Mouse (Mus musculus): ENCODE results near the gene Carhsp1. TPM values are rescaled to one million over a fixed set of nuclear protein-coding genes. Genes with fewer than 3 reads are reported as not detected.

The Carhsp1 gene
- polyA plus RNA-seq, 1 experiment, result 8.5 TPM

- Histone ChIP-seq H3K4me3 (replicated peaks) (no peak overlapping the region), H3K4me1 (peaks cover 86% of the 10 kb centered on the region), H3K36me3 (replicated peaks; ENCODE audit: low read length) (peaks cover 32% of the 10 kb centered on the region), H3K27me3 (replicated peaks) (peaks cover 22% of the 10 kb centered on the region), H3K9me3 (no peaks in the 10 kb centered on the region)
- TF ChIP-seq GATA1 (IDR thresholded peaks at IDR 0.05; ENCODE audit: borderline replicate concordance, low read length) (no peak), FLI1 (IDR thresholded peaks at IDR 0.05; ENCODE audit: low read length) (no peak)
These were observed 4.1 kb downstream of the Carhsp1 start for GRCm38 (mm10) chr16:8667814-8668213.

GRCm38 (mm10) chr16:8667261-8667660 lies 4.7 kb downstream of the Carhsp1 start:
- H3K4me1 ChIP-seq, result peaks cover 86% of the 10 kb centered on the region

GRCm38 (mm10) chr16:8666452-8666851 lies 5.5 kb downstream of the Carhsp1 start:
- H3K36me3 ChIP-seq (replicated peaks; ENCODE audit: low read length), result peaks cover 46% of the 10 kb centered on the region
- H3K9me3 ChIP-seq, result no peaks in the 10 kb centered on the region
- peaks cover 19% of the 10 kb centered on the region for H3K27me3 ChIP-seq (replicated peaks)
- no peak for TF ChIP-seq FLI1 (IDR thresholded peaks at IDR 0.05; ENCODE audit: low read length)
- no peak for TF ChIP-seq GATA1 (IDR thresholded peaks at IDR 0.05; ENCODE audit: borderline replicate concordance, low read length)
- H3K4me3 ChIP-seq (replicated peaks), result no peak overlapping the region
- peaks cover 86% of the 10 kb centered on the region for H3K4me1 ChIP-seq

More at GRCm38 (mm10) chr16:8667261-8667660, 4.7 kb downstream of the Carhsp1 start:
- Histone ChIP-seq H3K4me3 (replicated peaks) (peak overlapping the region; percentile 60), H3K27me3 (replicated peaks) (peaks cover 22% of the 10 kb centered on the region), H3K36me3 (replicated peaks; ENCODE audit: low read length) (peaks cover 38% of the 10 kb centered on the region), H3K9me3 (no peaks in the 10 kb centered on the region)
- TF ChIP-seq FLI1 (IDR thresholded peaks at IDR 0.05; ENCODE audit: low read length) (no peak), GATA1 (IDR thresholded peaks at IDR 0.05; ENCODE audit: borderline replicate concordance, low read length) (no peak)

GRCm38 (mm10) chr16:8665367-8665766 lies 6.6 kb downstream of the Carhsp1 start:
- Histone ChIP-seq H3K9me3 (no peaks in the 10 kb centered on the region), H3K36me3 (replicated peaks; ENCODE audit: low read length) (peaks cover 54% of the 10 kb centered on the region), H3K4me1 (peaks cover 86% of the 10 kb centered on the region), H3K27me3 (replicated peaks) (peaks cover 11% of the 10 kb centered on the region), H3K4me3 (replicated peaks) (no peak overlapping the region)
- TF ChIP-seq FLI1 (IDR thresholded peaks at IDR 0.05; ENCODE audit: low read length) (no peak), GATA1 (IDR thresholded peaks at IDR 0.05; ENCODE audit: borderline replicate concordance, low read length) (no peak)

GRCm38 (mm10) chr16:8663606-8664539 lies 8.1 kb downstream of the Carhsp1 start:
- no peaks in the 10 kb centered on the region for H3K27me3 ChIP-seq (replicated peaks)
- no peak for TF ChIP-seq GATA1 (IDR thresholded peaks at IDR 0.05; ENCODE audit: borderline replicate concordance, low read length)
- no peak for TF ChIP-seq FLI1 (IDR thresholded peaks at IDR 0.05; ENCODE audit: low read length)
- H3K9me3 ChIP-seq, result no peaks in the 10 kb centered on the region
- H3K36me3 ChIP-seq (replicated peaks; ENCODE audit: low read length), result peaks cover 67% of the 10 kb centered on the region
- H3K4me3 ChIP-seq (replicated peaks), result no peak overlapping the region
- H3K4me1 ChIP-seq, result peaks cover 81% of the 10 kb centered on the region

GRCm38 (mm10) chr16:8663022-8663421 lies 8.9 kb downstream of the Carhsp1 start:
- no peaks in the 10 kb centered on the region for H3K27me3 ChIP-seq (replicated peaks)
- peaks cover 80% of the 10 kb centered on the region for H3K4me1 ChIP-seq
- H3K9me3 ChIP-seq, result no peaks in the 10 kb centered on the region
- no peak for TF ChIP-seq FLI1 (IDR thresholded peaks at IDR 0.05; ENCODE audit: low read length)
- no peak overlapping the region for H3K4me3 ChIP-seq (replicated peaks)
- H3K36me3 ChIP-seq (replicated peaks; ENCODE audit: low read length), result peaks cover 71% of the 10 kb centered on the region

GRCm38 (mm10) chr16:8658764-8659163 lies 13.2 kb downstream of the Carhsp1 start:
- TF ChIP-seq GATA1 (IDR thresholded peaks at IDR 0.05; ENCODE audit: borderline replicate concordance, low read length) (no peak), FLI1 (IDR thresholded peaks at IDR 0.05; ENCODE audit: low read length) (no peak)
- Histone ChIP-seq H3K36me3 (replicated peaks; ENCODE audit: low read length) (peaks cover 95% of the 10 kb centered on the region), H3K4me3 (replicated peaks) (no peak overlapping the region), H3K4me1 (peaks cover 91% of the 10 kb centered on the region), H3K27me3 (replicated peaks) (no peaks in the 10 kb centered on the region), H3K9me3 (no peaks in the 10 kb centered on the region)

GRCm38 (mm10) chr16:8658349-8658748 lies 13.6 kb downstream of the Carhsp1 start:
- TF ChIP-seq GATA1 (IDR thresholded peaks at IDR 0.05; ENCODE audit: borderline replicate concordance, low read length), result no peak
- no peak for TF ChIP-seq FLI1 (IDR thresholded peaks at IDR 0.05; ENCODE audit: low read length)
- Histone ChIP-seq H3K4me3 (replicated peaks) (no peak overlapping the region), H3K4me1 (peaks cover 86% of the 10 kb centered on the region), H3K9me3 (no peaks in the 10 kb centered on the region), H3K36me3 (replicated peaks; ENCODE audit: low read length) (peaks cover 95% of the 10 kb centered on the region), H3K27me3 (replicated peaks) (no peaks in the 10 kb centered on the region)

- H3K36me3 ChIP-seq (replicated peaks; ENCODE audit: low read length), result peaks cover 96% of the 10 kb centered on the region
- H3K9me3 ChIP-seq, result no peaks in the 10 kb centered on the region
- H3K27me3 ChIP-seq (replicated peaks), result no peaks in the 10 kb centered on the region
- peaks cover 65% of the 10 kb centered on the region for H3K4me1 ChIP-seq
- H3K4me3 ChIP-seq (replicated peaks), result peak overlapping the region; percentile 6
- TF ChIP-seq GATA1 (IDR thresholded peaks at IDR 0.05; ENCODE audit: borderline replicate concordance, low read length) (no peak), FLI1 (IDR thresholded peaks at IDR 0.05; ENCODE audit: low read length) (no peak)
These were observed 15.7 kb downstream of the Carhsp1 start for GRCm38 (mm10) chr16:8656256-8656655.

- Histone ChIP-seq H3K4me3 (replicated peaks) (no peak overlapping the region), H3K36me3 (replicated peaks; ENCODE audit: low read length) (peaks cover 98% of the 10 kb centered on the region), H3K27me3 (replicated peaks) (no peaks in the 10 kb centered on the region), H3K9me3 (no peaks in the 10 kb centered on the region), H3K4me1 (peaks cover 59% of the 10 kb centered on the region)
- no peak for TF ChIP-seq GATA1 (IDR thresholded peaks at IDR 0.05; ENCODE audit: borderline replicate concordance, low read length)
- no peak for TF ChIP-seq FLI1 (IDR thresholded peaks at IDR 0.05; ENCODE audit: low read length)
These were observed 16.4 kb downstream of the Carhsp1 start for GRCm38 (mm10) chr16:8655599-8655998.

Data from megakaryocyte, embryonic 14.5 days (primary cell).